Mouse (Mus musculus): Measurements from ENCODE around the gene Arnt.

DNA sequence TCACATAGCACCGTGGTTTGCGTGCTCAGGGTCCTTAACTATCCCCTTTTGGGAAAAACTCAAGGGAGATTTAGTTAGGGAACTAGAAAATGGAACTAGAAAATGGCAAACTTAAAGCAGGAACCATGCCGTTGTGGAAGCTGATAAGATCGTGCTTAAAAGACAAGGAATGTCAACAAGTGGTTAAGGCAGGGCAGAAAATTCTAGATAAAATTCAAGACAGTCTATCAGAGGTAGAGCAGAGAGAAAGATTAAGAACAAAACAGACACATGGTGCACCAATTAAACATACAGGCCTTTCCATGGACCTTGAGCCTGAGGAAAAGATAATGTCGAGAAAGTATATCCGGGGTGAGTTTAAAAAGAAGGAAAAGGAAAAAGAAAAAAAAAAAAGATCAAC is 16.3 kb upstream of the Arnt start:
- TF ChIP-seq CTCF (IDR thresholded peaks at IDR 0.05; ENCODE audit: control insufficient read depth, insufficient read depth, low read length) (no peak), POLR2A (IDR thresholded peaks at IDR 0.05; ENCODE audit: borderline replicate concordance, control insufficient read depth, low read depth, low read length) (no peak)

Data from bone marrow, adult 2 months (tissue).